Mouse (Mus musculus) kidney, adult 9 months (tissue): ENCODE results near the gene Sdha.

Experiments used
- DNase-seq: peaks from one replicate; pipeline ENCODE4 v3.0.0; 2022

The Sdha gene

DNA sequence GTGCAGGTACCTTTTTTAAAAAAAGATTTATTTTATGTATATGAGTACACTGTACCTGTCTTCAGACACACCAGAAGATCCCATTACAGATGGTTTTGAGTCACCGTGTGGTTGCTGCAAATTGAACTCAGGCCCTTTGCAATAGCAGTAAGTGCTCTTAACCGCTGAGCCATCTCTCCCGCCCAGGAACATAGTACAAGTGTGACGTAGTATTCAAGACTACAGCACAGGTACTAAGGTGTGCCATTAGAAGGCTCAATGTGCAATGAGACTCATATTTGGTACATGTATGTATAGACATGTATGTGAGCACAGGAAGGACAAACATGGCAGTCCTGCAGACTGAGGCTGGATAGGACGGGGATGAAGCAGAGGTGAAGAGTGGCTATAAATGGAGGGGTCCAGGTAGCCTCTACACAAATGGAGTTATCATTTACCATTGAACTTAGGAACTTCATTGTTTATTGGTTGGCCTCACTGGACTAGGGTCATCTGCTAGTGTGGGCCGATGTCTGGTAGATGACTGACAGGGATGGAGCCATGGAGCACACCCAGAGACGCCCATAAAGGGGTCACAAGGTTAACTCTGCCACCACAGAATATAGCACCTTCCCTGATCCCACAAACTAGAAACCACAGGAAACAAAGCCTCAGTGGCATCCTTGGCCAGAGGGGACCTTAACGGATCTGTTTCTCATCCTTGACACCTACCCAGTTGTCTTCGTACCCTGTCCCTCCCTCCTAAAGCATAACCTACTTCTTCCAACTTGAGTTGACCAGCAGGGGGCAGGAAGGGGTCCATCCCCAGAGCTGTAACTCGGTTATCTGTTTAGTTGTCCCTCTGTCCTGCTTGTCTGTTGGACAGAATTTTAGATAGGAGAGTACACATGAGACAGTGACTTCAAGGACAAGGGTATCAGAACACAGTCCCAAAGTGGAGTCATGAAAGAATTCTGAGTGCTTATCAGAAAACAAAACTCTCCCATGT, 47.7 kb downstream of the Sdha start:
- DNase-seq, result no peak

DNA sequence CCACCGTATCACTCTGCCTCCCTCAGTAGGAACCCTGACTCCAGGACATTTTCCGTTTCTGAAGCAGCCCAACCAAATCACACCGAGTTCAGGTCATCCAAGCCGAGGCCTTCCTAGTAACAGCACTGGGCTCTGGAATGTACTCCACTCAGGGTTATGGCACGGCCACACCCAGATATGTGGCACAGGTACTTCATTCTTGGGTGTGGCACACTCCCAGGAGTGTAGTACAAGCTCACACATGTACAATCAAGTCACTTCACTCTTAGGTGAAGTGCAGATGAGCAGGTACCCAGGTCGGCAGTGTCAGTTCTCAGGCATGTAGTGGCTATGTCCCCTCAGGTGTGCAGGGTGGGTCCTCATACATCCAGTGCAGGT, 48.5 kb downstream of the Sdha start:
- DNase-seq, result no peak

DNA sequence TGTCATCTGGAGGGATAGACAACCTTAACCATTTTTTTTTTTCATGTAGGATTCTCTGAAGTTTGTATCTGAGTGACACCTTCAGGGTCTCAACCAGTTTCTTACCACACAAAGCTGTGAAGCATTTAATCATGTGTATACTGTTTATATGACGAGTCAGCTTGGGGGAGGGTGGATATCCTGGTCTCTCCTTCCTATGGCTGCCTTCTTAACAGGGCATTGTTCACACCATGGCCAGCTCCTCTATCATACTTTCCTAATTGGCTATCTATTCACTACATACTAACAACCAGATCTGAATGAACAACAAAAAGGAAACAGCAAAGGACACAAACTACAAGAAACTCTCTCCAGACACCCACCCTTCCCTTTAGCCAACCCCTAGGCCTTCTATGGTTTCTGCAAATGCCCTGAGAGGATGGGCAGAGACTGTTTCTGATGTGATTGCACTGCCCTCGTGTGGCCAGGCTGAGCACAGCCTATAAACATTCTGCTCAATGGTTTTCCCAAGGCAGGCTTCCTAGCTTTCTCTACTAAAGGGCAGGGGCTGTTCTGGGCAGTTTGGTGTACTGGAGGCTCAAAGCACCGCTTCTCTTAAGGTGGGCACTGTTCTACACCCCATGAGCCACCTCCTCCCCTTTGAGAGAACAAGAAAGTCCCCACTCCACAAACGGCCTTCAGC, 49.0 kb downstream of the Sdha start:
- peak; percentile 72 for DNase-seq

DNA sequence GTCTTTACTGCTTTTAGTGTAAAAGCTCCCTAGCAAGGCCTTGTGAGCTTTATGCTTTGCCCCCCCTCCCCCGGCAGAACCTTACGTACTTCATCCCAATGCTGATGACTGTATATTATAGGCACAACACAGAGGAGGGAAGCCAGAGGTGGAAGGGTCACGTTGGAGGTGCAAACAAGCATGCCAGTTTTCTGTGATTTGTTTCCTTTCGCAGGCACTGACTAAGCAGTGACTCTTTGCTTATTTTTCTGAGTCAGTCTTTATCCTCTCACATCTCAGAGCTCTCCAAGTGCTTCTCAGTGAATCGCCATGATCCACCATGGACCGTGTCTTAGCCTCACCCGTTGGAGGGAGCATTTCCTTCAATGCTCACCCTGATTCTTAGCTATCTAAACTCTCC, 53.7 kb downstream of the Sdha start:
- DNase-seq, result no peak

DNA sequence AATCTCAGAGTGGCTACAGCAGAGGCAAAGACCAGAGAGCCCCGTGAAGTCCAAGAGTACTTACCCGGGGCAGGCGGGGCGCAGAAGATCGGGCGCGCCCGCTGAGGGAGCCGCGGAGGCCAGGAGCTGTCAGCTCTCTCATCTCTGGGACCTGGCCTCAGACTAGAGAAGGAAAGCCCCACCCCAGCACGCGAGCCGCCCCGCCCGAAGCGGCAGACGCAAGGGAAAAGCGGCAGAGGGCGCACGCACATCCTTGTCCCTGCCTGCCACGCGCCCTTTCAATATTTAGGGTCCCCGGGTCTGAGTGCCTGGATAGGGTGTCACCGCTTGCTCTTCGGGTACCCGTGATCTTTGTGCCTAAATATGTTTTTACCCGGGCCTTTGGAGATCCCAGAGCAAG, 57.9 kb downstream of the Sdha start, which contains the start of gene Ahrr:
Ahrr (minus strand) TSS at position 165 of the 400 bp plus-strand sequence.
- peak; percentile 18 for DNase-seq

DNA sequence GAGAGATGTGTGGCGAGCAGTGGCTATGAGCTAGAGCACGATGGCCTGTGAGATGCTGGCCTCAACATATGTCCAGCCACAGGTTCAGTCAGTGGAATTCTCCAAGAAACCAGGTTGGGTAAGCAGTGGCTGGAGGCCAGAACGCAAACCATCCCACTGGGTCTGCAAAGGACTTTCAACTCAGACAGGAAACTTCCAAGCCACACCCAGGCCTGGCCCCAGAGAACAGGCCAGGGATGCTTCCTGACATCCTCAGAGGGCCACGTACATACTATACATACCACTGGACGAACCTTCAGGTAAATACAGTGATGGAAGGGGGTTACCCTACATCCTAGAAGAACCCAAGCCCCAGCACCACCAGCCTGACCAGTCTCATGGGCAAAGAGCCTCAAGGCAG, 60.4 kb downstream of the Sdha start:
- no peak for DNase-seq

DNA sequence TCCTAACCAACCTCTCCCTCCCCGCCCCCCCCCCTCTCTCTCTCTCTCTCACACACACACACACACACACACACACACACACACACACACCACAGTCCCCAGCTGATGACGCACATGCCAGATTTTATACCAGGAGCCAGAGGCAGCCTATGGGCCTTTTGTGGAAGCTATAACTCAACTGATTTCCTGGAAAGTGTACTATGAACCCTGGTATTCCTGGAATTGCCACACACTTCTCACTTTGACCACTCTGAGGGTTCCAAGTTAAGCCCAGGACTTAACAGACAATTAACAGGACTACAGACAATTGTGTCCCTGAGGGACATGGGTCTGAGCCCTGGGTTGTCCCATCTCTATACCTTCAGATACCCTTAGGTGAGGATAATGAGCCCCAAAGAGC, 67.8 kb downstream of the Sdha start:
- DNase-seq, result no peak

DNA sequence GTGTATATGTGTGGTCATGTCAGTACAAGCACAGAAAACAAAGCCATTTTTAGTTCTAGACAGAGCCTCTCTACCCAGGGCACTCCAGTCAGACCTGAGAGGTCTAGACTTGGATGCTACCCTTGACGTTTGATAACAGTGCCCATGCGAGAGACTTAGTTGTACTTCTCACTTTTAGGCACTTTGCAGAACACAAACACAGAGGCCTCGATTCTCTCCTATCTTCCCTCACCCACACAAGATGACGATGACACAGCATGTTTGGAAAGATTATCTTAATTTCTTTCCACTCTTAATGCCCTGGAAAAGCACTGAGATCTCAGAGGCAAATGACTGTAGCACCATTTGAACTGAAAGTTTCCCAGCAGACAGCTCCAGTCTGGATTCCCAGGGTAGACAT, 74.4 kb downstream of the Sdha start:
- no peak for DNase-seq
